Mouse (Mus musculus) bone marrow macrophage, adult 2 months (primary cell): ENCODE measurements around the gene Gm42715. TPM values are rescaled to one million over a fixed set of nuclear protein-coding genes. Genes with fewer than 3 reads are reported as not detected.
A peak's percentile ranks its signal among the peaks of the same experiment; 100 is the strongest.

Experiments used
- H3K27ac ChIP-seq: 2 replicates; pipeline ENCODE4 v1.5.1; 2012; ENCODE audit warnings: low read depth, low read length; ENCODE audit not compliant: insufficient read depth
- H3K4me1 ChIP-seq: 2 replicates; pipeline ENCODE4 v1.6.1; 2012; ENCODE audit warnings: low read length; ENCODE audit not compliant: control insufficient read depth, insufficient read depth
- H3K4me3 ChIP-seq: 2 replicates; pipeline ENCODE4 v1.5.1; 2012; ENCODE audit warnings: mild to moderate bottlenecking, low read length, moderate library complexity; ENCODE audit not compliant: insufficient read depth
- CTCF ChIP-seq: IDR thresholded peaks from 2 replicates; pipeline ENCODE4 v1.5.1; 2012; ENCODE audit warnings: low read depth, mild to moderate bottlenecking, low read length, moderate library complexity
- POLR2A ChIP-seq: IDR thresholded peaks from 2 replicates; pipeline ENCODE4 v1.6.1; 2012; ENCODE audit warnings: mild to moderate bottlenecking, low read depth, low read length, borderline replicate concordance
- polyA plus RNA-seq: library from polyadenylated mRNA; stranded (reverse); fragments of >200 nt; gene quantifications from 2 replicates; pipeline ENCODE4 v1.2.4, GENCODE M21; 2012; ENCODE audit not compliant: missing spikeins, insufficient read depth, insufficient read length

The Gm42715 gene
- polyA plus RNA-seq, 1 experiment: 6.2 TPM

DNA sequence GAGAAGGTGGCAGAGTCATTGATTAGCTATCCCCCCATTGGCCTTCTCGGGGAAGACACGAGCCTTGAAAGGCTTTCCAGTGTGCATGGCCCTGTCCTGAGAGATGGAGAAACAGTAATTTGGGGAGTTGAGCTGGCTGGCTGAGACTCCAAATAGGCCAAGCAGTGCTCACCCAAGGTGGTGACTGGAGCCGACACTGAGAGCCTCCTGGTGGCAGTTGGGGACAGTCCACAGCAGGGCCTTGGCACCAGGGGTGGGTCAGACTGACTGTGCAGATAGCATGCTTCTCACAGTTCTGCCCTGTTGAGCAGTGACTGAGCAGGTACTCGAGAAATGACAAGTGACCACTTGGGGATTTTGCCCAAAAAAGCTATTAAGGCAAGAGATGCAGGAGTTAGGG, 82.4 kb downstream of the Gm42715 start:
- TF ChIP-seq POLR2A: no peak
- TF ChIP-seq CTCF: no peak
- H3K4me3 ChIP-seq: no peak overlapping the region
- H3K4me1 ChIP-seq: peaks cover 6% of the 10 kb centered on the region; the same call in 1 of the 2 replicates
- no peak overlapping the region for H3K27ac ChIP-seq

DNA sequence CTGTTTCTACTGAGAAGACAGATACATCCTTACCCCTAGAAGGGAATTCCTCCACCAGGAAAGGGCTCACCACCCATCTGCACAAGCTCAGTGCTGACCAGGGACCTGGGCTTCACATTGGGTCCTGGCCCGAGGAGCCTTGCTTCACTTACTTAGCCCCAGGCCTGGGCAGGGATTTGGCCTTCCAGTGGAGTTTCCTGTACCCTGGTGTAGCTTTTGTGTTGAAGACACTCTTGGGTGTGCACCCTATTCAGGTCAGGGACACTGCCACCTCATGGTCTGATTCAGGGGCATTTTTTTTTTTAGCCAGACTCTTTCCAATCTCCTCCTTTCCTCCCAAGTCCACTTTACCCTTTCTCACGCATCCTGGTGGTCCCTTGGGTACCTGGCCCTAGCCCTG, 83.5 kb downstream of the Gm42715 start:
- Histone ChIP-seq H3K27ac (no peak overlapping the region), H3K4me1 (peaks cover 6% of the 10 kb centered on the region; the same call in 1 of the 2 replicates), H3K4me3 (no peak overlapping the region)
- TF ChIP-seq CTCF (no peak), POLR2A (no peak)

GRCm38 (mm10) chr7:127604256-127604655, 84.9 kb downstream of the Gm42715 start:
- Histone ChIP-seq H3K4me3 (no peak overlapping the region), H3K4me1 (peaks cover 6% of the 10 kb centered on the region; the same call in 1 of the 2 replicates), H3K27ac (no peak overlapping the region)
- TF ChIP-seq POLR2A (no peak), CTCF (no peak)

DNA sequence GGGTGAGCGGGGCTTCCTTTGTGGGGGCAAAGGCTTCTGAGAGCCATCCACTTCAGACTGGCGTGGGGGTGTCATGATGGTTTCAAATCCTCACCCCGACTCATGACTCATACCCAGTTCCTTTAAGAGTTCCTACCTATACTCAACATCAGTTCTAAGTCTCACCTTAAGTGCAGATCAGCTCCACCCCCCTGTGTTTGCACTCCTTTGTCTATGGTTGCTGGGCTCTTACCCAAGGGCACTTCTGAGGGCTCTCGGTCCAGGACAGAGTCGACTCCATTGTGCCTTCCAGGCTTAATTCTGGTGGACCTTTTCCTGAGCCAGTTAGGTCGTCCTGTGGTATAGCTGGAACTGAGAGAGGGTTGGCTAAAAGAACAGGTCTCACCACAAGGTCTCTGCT, 87.8 kb downstream of the Gm42715 start:
- no peak overlapping the region for H3K27ac ChIP-seq
- no peak for TF ChIP-seq POLR2A
- TF ChIP-seq CTCF: no peak
- H3K4me3 ChIP-seq: no peak overlapping the region
- peaks cover 6% of the 10 kb centered on the region; the same call in 1 of the 2 replicates for H3K4me1 ChIP-seq

DNA sequence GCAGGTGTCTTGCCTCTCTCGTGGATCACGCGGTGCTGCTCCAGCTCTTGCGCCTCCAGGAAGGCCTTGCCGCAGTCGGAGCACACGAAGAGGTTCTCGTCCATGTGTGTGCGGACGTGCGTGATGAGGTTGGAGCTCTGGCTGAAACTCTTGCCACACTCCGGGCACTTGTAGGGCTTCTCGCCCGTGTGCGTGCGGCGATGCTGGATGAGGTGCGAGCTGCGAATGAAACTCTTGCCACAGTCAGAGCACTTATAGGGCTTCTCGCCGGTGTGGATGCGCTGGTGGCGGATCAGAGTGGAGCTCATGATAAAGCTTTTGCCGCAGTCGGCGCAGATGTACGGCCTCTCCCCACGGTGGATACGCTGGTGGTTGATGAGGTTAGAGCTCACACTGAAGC, 91.6 kb downstream of the Gm42715 start:
- Histone ChIP-seq H3K27ac (no peak overlapping the region), H3K4me1 (peaks cover 2% of the 10 kb centered on the region; the same call in 1 of the 2 replicates), H3K4me3 (no peak overlapping the region)
- TF ChIP-seq POLR2A: no peak
- no peak for TF ChIP-seq CTCF

- peaks cover 2% of the 10 kb centered on the region; the same call in 1 of the 2 replicates for H3K4me1 ChIP-seq
- no peak overlapping the region for H3K4me3 ChIP-seq
- H3K27ac ChIP-seq: no peak overlapping the region
- TF ChIP-seq POLR2A: no peak
Measured at GRCm38 (mm10) chr7:127611561-127611960, 92.2 kb downstream of the Gm42715 start.

DNA sequence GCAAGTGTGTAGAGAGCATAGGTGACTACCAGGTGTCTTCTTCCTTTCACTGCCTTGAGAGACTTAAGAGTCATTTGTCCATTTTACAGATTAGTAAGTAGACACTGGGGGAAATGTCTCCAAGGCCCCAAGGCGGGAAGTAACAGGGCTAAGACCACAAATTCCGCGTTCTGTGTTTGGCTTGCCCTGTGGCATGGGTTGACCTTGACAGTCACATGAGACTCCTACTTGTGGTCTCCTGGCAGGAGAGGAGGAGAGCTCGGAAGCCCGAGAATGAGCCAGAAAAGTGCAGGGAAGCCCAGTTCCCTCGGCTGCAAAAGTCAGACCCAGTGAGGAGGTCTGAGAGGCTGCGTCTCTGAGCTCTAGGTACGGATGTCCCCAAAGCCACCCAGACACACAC, 94.1 kb downstream of the Gm42715 start:
- H3K4me3 ChIP-seq: no peak overlapping the region
- TF ChIP-seq POLR2A (no peak), CTCF (no peak)
- peaks cover 2% of the 10 kb centered on the region; the same call in 1 of the 2 replicates for H3K4me1 ChIP-seq
- H3K27ac ChIP-seq: no peak overlapping the region

DNA sequence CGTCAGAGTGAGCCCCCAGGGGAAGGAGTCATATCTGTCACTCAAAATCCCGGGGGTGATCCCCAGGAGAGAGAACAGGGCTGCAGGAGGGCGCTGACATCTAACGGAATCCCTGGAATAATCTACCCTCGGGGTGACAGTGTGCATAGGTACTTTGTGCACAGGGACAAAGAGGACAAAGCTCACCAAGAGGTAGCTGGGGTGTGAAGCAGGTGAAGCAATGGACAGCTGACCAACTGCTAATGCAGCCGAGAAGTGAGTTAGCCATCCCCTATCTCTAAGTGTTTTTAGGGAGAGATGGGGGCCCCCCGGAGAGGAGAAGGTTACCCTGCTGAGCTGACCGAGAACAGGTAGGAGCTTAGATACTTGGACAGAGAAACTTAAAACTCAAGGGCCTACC, 94.7 kb downstream of the Gm42715 start:
- H3K4me1 ChIP-seq: peaks cover 2% of the 10 kb centered on the region; the same call in 1 of the 2 replicates
- no peak for TF ChIP-seq POLR2A
- no peak for TF ChIP-seq CTCF
- H3K27ac ChIP-seq: no peak overlapping the region
- peak overlapping the region; percentile 61 for H3K4me3 ChIP-seq

DNA sequence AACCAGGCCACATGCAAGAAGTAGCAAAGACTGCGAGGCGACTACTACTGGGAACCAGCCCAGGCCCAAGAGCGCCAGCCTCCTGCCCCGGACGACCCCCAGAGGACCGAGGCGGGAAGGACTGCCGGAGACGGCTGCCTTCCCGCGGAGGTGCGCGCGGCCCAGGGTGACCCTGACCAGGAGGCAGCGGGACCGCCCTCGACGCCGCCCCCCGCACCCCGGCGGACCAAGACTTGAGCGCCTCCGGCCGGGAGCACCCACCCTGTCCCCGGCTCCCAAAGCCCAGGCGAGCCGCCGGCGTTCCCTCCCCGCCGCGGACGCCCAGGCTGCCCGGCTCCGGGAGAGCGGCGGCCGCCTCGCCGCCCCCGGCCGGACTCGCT, 95.1 kb downstream of the Gm42715 start:
- Histone ChIP-seq H3K4me1 (peaks cover 2% of the 10 kb centered on the region; the same call in 1 of the 2 replicates), H3K4me3 (peak overlapping the region; percentile 61), H3K27ac (no peak overlapping the region)
- no peak for TF ChIP-seq CTCF

DNA sequence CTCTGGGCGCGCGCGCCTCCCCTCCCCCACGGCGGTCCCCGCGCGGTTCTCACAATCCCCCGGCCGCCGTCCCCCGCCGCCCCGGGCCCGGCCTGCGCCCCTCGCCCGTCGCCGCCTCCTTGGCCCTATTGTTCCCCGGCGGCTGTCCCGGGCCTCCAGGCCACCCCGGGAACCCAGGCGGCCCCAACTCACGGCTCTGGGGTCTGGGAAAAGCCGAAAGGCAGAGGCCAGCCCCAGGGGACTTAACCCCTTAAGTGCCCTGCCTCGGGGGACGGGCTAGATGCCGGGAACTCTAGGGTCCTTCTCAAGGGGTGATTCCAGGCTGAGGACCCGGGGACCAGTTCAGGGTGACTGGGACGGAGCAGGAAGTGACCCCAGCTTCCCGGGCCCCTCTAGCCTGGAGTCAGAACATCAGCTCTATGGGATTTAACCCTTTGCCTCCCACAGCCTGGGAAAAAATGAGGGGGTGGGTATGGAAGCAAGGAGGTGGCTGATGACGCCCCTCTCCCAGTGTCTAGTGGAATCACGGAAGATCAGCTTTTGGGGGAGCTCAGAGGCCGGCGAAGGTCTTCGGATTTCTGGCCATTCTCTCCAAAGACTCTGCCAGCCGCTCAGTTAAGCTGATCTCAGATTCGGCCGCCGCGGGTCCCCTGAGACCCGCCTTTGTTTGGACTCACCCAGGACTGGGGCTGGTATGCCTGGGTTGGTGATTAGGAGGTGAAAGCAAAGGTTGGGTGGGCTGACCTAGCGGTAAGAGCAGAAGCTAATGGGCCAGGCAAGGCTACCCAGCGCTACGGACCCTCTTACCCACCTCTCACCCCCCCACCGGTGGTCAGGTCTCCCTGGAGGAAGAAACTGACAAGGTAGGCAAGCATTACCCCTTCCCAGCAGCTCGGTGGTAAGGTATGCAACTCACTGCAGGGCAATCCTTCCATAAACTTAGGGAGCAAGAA, 95.8 kb downstream of the Gm42715 start, which contains the start of gene Zfp629:
TSS of gene Zfp629 (minus strand) at position 907 of the 953 bp plus-strand sequence.
- TF ChIP-seq POLR2A (no peak), CTCF (no peak)
- H3K4me3 ChIP-seq: peak within 1 kb of the TSS; percentile 61
- peaks cover 2% of the 10 kb centered on the region; the same call in 1 of the 2 replicates for H3K4me1 ChIP-seq
- no peak within 1 kb of the TSS for H3K27ac ChIP-seq
